Mouse (Mus musculus): ENCODE data around the gene Trpv1.

DNA sequence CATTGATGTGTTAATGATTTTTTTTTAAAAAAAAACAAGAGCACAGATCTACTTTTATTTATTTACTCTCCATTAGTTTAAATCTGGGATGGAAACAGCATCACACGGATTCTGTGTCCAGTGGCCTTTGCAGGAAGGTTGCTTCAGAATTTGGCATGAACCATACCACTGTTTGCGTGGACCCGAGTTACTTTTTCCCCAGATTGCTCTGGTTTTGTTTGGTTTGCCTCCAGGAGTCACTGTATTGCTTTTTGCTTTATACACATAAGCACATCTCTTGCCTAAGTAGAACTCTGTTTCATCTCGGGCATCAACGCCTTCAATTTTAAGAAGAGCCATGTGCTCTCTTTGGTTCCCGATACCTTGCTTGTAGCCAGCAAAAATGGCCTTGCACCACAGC lies 8.2 kb upstream of the Trpv1 start:
- TF ChIP-seq GATA1 (IDR thresholded peaks at IDR 0.05; ENCODE audit: low read length) (no peak), TAL1 (IDR thresholded peaks at IDR 0.05; ENCODE audit: low read length) (no peak)

Measured in erythroblast, embryonic 14.5 days (primary cell).